Mouse (Mus musculus): Measurements from ENCODE around the gene Tent4b.
A peak's percentile ranks its signal among the peaks of the same experiment; 100 is the strongest.

The Tent4b gene

GRCm38 (mm10) chr8:88279220-88279619, 80.2 kb downstream of the Tent4b start:
- no peak for DNase-seq (ENCODE audit: low spot score)

DNA sequence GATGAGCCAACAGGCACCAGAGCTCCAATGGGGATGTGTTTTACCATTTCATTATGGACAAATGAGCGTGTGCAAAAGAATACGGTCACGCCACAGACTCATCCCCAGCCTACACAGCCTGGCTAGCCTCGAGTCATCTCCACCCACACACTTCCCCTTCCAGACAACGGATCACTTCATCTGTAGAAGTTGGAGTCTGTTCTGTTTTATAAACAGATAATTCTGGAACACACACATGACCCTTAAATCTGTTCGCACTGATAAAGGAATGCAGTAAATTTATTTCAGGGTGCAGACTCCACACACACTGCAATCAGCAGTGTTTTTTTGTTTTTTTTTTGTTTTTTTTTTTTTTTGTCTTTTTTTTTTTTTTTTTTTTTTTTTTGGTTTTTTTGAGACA, 80.7 kb downstream of the Tent4b start:
- DNase-seq (ENCODE audit: low spot score) = no peak

DNA sequence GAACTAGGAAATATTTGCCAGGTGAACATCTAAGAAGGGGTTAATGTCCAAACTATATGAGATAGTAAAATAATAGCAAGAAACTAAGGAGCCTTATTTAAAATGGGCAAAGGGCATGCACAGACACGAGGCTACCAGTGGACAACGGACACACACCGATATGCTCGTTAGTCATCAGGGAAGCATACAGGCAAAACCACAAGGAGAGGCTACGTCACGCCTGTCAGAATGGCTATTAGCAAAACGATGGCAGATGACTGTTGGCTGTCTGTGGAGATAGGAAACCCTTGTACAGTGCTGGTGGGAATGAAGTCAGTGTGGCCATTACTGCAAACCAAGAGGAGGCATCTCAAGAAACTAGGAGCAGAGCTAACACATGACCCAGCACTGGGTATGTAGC, 81.9 kb downstream of the Tent4b start:
- DNase-seq (ENCODE audit: low spot score) = no peak

- no peak for DNase-seq (ENCODE audit: low spot score)
These were observed 83.7 kb downstream of the Tent4b start for GRCm38 (mm10) chr8:88282684-88283083.

- DNase-seq (ENCODE audit: low spot score) = no peak
These were observed 84.5 kb downstream of the Tent4b start for GRCm38 (mm10) chr8:88283243-88284115.

GRCm38 (mm10) chr8:88284738-88285137, 85.7 kb downstream of the Tent4b start:
- peak; percentile 43 for DNase-seq (ENCODE audit: low spot score)

GRCm38 (mm10) chr8:88285469-88286356, 86.7 kb downstream of the Tent4b start:
- peak; percentile 38 for DNase-seq (ENCODE audit: low spot score)

DNA sequence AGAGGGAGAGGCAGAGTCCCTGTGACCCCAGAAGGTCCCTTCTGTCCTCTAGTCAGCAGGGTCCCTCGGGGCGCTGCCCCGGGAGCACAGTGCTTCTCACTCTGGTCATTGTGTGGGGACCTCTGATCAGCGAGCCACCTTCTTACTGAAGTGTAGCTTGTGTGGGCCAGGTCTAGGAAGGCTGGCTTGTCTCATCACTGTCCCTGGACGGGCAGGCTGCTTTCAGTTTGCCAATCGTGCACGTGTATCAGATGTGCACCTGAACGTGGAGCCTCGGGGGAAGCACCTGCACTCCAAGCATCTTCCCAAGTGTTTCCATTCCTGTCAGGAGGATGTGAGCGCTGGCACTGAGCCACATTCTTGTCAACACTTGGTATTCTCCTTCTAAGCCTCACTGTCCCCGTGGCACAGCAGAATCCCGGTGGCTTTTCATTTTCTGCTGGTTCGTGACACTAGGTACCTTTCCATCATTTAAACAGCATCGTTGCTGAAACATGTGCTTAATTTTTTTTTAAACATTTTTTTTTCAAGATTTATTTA, 87.5 kb downstream of the Tent4b start:
- DNase-seq (ENCODE audit: low spot score) = no peak

GRCm38 (mm10) chr8:88288622-88289242, 89.7 kb downstream of the Tent4b start:
- no peak for DNase-seq (ENCODE audit: low spot score)

DNA sequence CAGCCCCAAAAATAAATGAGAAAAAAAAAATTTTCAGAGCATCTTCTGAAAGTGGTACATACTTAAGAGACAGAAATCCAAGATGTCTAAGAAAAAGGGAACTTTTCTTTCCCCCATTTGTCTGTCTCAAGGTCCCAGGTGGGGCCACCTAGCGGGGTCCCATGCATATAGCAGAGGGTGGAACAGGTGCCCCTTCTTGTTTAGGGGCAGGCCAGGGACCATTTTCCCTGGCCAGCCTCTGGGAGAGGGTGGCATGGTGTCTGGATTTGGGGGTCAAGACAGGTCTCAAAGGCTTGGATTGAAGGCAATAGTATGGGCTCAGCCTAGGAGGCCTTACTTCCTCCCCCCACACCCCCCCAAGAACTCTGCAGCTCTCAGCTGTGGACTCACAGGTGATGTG, 90.9 kb downstream of the Tent4b start:
- no peak for DNase-seq (ENCODE audit: low spot score)

GRCm38 (mm10) chr8:88290326-88291304, 91.6 kb downstream of the Tent4b start:
- no peak for DNase-seq (ENCODE audit: low spot score)

GRCm38 (mm10) chr8:88291305-88291690, 92.3 kb downstream of the Tent4b start:
- DNase-seq (ENCODE audit: low spot score) = no peak

- DNase-seq (ENCODE audit: low spot score) = no peak
These were observed 93.9 kb downstream of the Tent4b start for GRCm38 (mm10) chr8:88292926-88293325.

- DNase-seq (ENCODE audit: low spot score) = no peak
These were observed 94.8 kb downstream of the Tent4b start for GRCm38 (mm10) chr8:88293590-88294356.

DNA sequence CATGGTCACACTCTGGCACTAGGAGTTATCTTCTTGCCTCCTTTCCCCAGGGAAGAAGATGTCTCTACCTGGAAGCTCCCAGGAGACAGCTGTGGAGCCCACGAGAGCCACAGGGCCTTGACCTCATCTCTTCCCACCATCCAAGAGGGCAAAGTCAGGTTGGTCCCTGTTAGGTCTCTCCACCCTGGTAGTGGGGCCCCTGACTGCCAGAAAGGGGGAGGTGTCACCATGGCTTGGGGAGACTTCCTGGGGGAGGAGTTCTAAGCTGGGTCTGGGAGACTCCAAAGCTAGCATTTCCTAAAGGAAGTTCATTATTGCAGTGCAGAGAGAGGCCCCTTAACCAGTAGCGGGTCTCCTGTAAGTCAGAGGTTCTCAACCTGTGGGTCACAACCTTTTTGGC, 96.0 kb downstream of the Tent4b start:
- no peak for DNase-seq (ENCODE audit: low spot score)

GRCm38 (mm10) chr8:88297976-88298732, 99.1 kb downstream of the Tent4b start:
- DNase-seq (ENCODE audit: low spot score) = peak; percentile 37

DNA sequence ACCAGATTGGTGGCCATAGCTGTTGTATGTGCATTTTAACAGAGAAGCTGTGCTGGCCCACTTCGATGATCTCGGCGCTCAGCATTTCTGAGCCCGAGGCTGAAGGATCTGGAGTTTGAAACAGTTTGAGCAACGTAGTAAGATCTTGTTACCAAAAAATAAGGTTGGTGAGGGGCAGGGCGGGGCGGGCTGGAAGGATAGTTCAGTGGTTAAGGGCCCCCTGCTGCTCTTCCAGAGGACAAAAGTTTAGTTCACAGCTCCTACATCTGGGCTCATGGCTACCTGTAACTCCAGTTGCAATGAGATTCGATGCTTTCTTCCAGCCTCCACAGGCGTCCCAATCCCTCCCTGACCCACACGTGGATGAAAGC, 99.7 kb downstream of the Tent4b start:
- DNase-seq (ENCODE audit: low spot score) = no peak

- DNase-seq (ENCODE audit: low spot score) = no peak
These were observed 101.0 kb downstream of the Tent4b start for GRCm38 (mm10) chr8:88299907-88300603.

All from retina, embryonic 14.5 days (tissue).